Mouse (Mus musculus): ENCODE measurements around the gene Lactb. TPM values are rescaled to one million over a fixed set of nuclear protein-coding genes. Genes with fewer than 3 reads are reported as not detected.

Lactb gene
- total and polyA plus RNA-seq, 3 experiments, result 14.6 to 29.4 (median 23.7) TPM

GRCm38 (mm10) chr9:66945647-66946641 is 29.3 kb downstream of the Lactb start, which contains the start of gene Rps27l (continued):
- TF ChIP-seq ZNF384 (IDR thresholded peaks at IDR 0.05; ENCODE audit: low read depth, low read length) (no peak), USF2 (conservative IDR thresholded peaks at IDR 0.05; ENCODE audit: low read depth, low read length) (no peak), HCFC1 (IDR thresholded peaks at IDR 0.05; ENCODE audit: low read depth, low read length) (peak; percentile 87), SMC3 (IDR thresholded peaks at IDR 0.05; ENCODE audit: low read depth, low read length) (no peak), NRF1 (IDR thresholded peaks at IDR 0.05; ENCODE audit: low read depth, low read length) (0 out of 2 replicates have a peak, but pooled peaks have one; percentile 3), CHD1 (IDR thresholded peaks at IDR 0.05; ENCODE audit: low read depth, low read length) (peak; percentile 76), ETS1 (conservative IDR thresholded peaks at IDR 0.05; ENCODE audit: low read depth, low read length) (no peak; the same call in 1 of the 2 replicates), PAX5 (IDR thresholded peaks at IDR 0.05; ENCODE audit: low read length) (no peak), RCOR1 (conservative IDR thresholded peaks at IDR 0.05; ENCODE audit: low read depth, low read length) (no peak), TBP (conservative IDR thresholded peaks at IDR 0.05; ENCODE audit: low read depth, low read length) (peak; percentile 89; the same call in 1 of the 2 replicates), GABPA (IDR thresholded peaks at IDR 0.05; ENCODE audit: insufficient replicate concordance, low read depth, low read length) (peak; percentile 56; the same call in 1 of the 2 replicates), JUN (IDR thresholded peaks at IDR 0.05; ENCODE audit: insufficient read depth, low read depth, low read length) (no peak), MXI1 (IDR thresholded peaks at IDR 0.05; ENCODE audit: low read depth, low read length) (peak; percentile 70), CHD2 (IDR thresholded peaks at IDR 0.05; ENCODE audit: low read length) (no peak)

- DNase-seq (ENCODE audit: extremely low read depth), result no peak
- peaks cover 5 to 19% of the 10 kb centered on the region in 2 experiments; a peak in 3 of 4 replicates for H3K4me1 ChIP-seq (ENCODE audit: control insufficient read depth in 1 of 2, insufficient read depth in 2 of 2)
Measured at GRCm38 (mm10) chr9:66945161-66945560, 30.1 kb downstream of the Lactb start.

More at GRCm38 (mm10) chr9:66945161-66945560, 30.1 kb downstream of the Lactb start:
- Histone ChIP-seq H3K4me2 (ENCODE audit: insufficient read depth, low read depth, poor library complexity, severe bottlenecking) (peak overlapping the region; percentile 33), H3K9me3 (replicated peaks; ENCODE audit: low read length) (no peaks in the 10 kb centered on the region), H3K27me3 (replicated peaks) (no peaks in the 10 kb centered on the region), H3K9ac (ENCODE audit: insufficient read depth, low read depth) (peak overlapping the region; percentile 76), H3K36me3 (replicated peaks in 1 of 2; ENCODE audit: control insufficient read depth in 1 of 2, insufficient read depth in 1 of 2, low read length in 1 of 2) (peaks cover 8 to 15% of the 10 kb centered on the region in 2 experiments), H3K4me3 (replicated peaks in 1 of 3; ENCODE audit: low read depth in 2 of 3, low read length in 2 of 3, poor library complexity in 1 of 3) (peak overlapping the region; percentile 45 to 81 (median 59)), H3K79me2 (replicated peaks; ENCODE audit: control insufficient read depth, extremely low read depth, insufficient read depth, poor library complexity, severe bottlenecking) (peaks cover 13% of the 10 kb centered on the region), H3K27ac (ENCODE audit: insufficient read depth, low read depth) (no peak overlapping the region)
- in situ Hi-C loops (cut with MboI; ENCODE audit: low pct_ligation_motif_present, low pct_unique_long_range_greater_than_20kb, low sequenced_read_pairs) (loop anchor here (10.0 kb wide), 1 partner anchor 90 kb away; no protein-coding TSS in a partner anchor), dilution Hi-C loops (cut with MboI; ENCODE audit: extremely low pct_ligation_motif_present, extremely low pct_unique_long_range_greater_than_20kb, low sequenced_read_pairs) (no loop called here)
- TF ChIP-seq MAX (IDR thresholded peaks at IDR 0.05; ENCODE audit: low read length) (no peak), JUND (conservative IDR thresholded peaks at IDR 0.05; ENCODE audit: low read depth, low read length) (no peak), USF1 (IDR thresholded peaks at IDR 0.05; ENCODE audit: low read depth, low read length) (no peak), ZKSCAN1 (IDR thresholded peaks at IDR 0.05; ENCODE audit: borderline replicate concordance, low read depth, low read length) (no peak), USF2 (conservative IDR thresholded peaks at IDR 0.05; ENCODE audit: low read depth, low read length) (no peak), ZC3H11A (IDR thresholded peaks at IDR 0.05; ENCODE audit: low read depth, low read length) (no peak), RCOR1 (conservative IDR thresholded peaks at IDR 0.05; ENCODE audit: low read depth, low read length) (no peak), POLR2A (IDR thresholded peaks at IDR 0.05; ENCODE audit: low read depth, low read length) (no peak), MAFK (IDR thresholded peaks at IDR 0.05; ENCODE audit: insufficient replicate concordance, low read length) (no peak), ZNF384 (IDR thresholded peaks at IDR 0.05; ENCODE audit: low read depth, low read length) (no peak), CTCF (conservative IDR thresholded peaks at IDR 0.05 in 1 of 2, IDR thresholded peaks at IDR 0.05 in 1 of 2; ENCODE audit: low read depth in 2 of 2, low read length in 2 of 2) (no peak), RAD21 (IDR thresholded peaks at IDR 0.05; ENCODE audit: low read depth, low read length) (no peak), CHD1 (IDR thresholded peaks at IDR 0.05; ENCODE audit: low read depth, low read length) (no peak)

Measured in CH12.LX (cell line).